Mouse (Mus musculus) left cerebral cortex, adult 2 months (tissue): ENCODE data around the gene Gm10964. TPM values are rescaled to one million over a fixed set of nuclear protein-coding genes. Genes with fewer than 3 reads are reported as not detected.

ENCODE experiments used
- DNase-seq, 2 experiments: peaks; one replicate each; pipeline ENCODE4 v3.0.0; 2021 to 2022; ENCODE audit warnings: low spot score in 2 of 2, mixed read lengths in 1 of 2; ENCODE audit errors: extremely low spot score in 1 of 2
- H3K27ac ChIP-seq: fragments of 200-600 bp; 2 replicates; pipeline ENCODE4 v1.8.1; 2022
- H3K4me3 ChIP-seq: fragments of 200-600 bp; 2 replicates; pipeline ENCODE4 v1.8.1; 2022
- CTCF ChIP-seq: fragments of 200-600 bp; IDR thresholded peaks from 2 replicates; pipeline ENCODE4 v1.8.1; 2022; ENCODE audit warnings: antibody characterized with exemption, mild to moderate bottlenecking, moderate library complexity
- intact Hi-C: fragments of 180-260 bp; cut with DNase I; formaldehyde crosslinking; loops from one replicate; pipeline ENCODE4 v1.15.1; 2025
- total RNA-seq, 2 experiments: library from RNA; stranded (reverse); gene quantifications; 2 replicates each; pipeline ENCODE4 v1.2.3; 2021

Gm10964 gene
- total RNA-seq, 2 experiments from 2014 or later, result not detected

DNA sequence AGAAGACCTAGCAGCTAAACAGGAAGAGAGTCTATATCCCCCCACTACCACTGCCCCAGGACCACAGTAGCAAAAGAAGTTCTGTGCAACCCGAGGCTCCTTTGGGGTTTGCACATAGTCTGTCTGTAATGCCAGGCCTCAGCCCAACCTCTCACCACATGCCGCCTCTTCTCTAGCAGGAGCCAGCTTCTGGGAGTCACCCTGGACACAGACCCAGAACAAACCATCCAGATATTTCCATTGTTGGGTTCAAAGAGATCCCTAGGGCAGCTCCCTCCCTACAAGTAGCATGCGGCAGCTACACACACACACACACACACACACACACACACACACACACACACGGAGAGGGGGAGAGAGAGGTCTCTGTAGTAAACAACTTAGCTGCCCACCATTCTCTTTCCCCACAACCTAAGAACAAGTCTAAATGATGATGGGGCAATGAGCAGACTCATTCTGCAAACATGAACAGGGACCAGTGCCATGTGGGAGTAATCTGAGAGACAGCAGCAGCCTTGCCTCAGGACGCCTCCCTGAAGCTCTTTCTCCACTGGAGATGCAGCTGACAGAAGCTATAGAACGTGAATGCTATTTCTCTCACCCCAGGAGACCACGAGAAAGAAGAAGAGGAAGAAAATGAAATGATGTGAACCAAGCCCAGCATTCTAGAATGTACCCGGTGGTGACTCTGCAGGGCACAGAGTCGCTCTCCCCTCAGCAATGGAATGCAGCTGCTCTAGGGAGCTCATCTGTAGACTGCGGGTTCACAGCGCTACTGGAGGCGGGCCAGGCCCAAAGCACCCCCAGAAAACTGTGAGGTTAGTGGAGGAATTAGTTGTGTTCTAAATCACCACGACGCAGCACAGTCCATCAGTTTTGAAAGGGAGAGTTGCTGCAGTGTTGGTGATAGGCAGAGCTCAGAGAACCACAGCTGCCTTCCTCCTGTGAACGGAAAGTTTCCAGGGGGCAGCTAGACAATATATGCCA is 22.1 kb upstream of the Gm10964 start:
- no peak overlapping the region for H3K4me3 ChIP-seq
- H3K27ac ChIP-seq, result no peak overlapping the region
- intact Hi-C loops, result no loop called here
- no peak for TF ChIP-seq CTCF
- DNase-seq, result peak in 1 of 2 experiments; percentile 12

DNA sequence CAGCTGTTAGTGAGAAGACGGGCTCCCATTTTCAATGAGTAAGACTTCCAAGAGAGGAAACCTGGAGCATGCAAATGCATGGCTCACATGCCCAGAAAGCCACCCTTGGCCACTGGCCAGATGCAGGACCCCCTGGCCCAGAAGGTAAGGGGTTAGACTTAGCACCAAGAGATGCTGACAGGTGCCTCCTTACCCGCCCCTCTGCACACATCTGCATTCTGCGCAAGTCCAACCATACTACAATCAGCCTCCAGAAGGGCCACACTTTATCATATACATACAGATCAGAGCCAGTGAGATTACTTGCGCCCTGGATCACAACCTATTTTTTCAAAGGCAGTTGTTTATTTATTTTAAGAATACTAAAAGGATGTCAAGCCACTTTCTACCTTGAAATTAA is 20.4 kb upstream of the Gm10964 start:
- no peak overlapping the region for H3K4me3 ChIP-seq
- DNase-seq, result peak in 1 of 2 experiments; percentile 8
- intact Hi-C loops, result no loop called here
- no peak overlapping the region for H3K27ac ChIP-seq
- TF ChIP-seq CTCF, result no peak

DNA sequence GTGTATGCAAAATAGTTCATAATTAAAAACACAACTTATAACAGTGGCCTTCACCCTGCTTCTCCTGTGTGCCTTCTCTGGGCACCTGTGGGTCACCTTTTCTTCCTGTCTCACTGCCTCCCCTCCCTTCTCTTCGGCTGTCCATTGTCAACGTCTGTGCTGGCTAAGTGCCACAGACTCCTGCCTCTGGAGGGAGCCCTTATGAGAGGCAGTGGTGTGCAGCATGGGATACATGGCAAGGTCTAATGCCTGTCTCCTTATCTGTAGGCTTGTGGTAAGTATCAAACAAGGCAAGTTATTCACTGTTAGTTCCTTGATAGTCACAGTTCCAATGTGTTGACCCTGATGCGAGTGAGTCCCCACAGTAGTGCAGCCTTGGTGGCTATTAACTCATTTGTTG is 15.0 kb upstream of the Gm10964 start:
- H3K4me3 ChIP-seq, result no peak overlapping the region
- H3K27ac ChIP-seq, result no peak overlapping the region
- intact Hi-C loops, result no loop called here
- TF ChIP-seq CTCF, result no peak
- DNase-seq, result peak in 1 of 2 experiments; percentile 7

DNA sequence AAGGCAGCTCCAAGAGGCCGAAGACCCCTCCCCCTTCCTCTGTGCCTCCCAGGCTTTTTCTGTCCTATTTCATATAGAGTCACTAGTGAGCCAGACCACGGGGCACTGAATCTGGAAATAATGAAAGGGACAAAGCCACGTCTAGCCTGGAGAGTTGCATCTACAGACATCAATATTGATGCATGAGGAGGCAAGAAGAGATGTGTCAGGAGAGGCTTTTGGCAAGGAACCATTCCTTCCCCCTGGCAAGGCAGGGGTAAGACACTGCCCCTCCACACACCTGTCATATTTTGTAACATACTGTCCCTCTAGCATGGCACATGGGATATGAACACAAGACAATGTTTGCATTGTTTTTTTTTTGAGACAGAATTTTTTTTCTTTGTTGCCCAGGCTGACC is 12.5 kb upstream of the Gm10964 start:
- no peak overlapping the region for H3K27ac ChIP-seq
- no peak for TF ChIP-seq CTCF
- intact Hi-C loops, result no loop called here
- no peak overlapping the region for H3K4me3 ChIP-seq
- DNase-seq, result no peak

DNA sequence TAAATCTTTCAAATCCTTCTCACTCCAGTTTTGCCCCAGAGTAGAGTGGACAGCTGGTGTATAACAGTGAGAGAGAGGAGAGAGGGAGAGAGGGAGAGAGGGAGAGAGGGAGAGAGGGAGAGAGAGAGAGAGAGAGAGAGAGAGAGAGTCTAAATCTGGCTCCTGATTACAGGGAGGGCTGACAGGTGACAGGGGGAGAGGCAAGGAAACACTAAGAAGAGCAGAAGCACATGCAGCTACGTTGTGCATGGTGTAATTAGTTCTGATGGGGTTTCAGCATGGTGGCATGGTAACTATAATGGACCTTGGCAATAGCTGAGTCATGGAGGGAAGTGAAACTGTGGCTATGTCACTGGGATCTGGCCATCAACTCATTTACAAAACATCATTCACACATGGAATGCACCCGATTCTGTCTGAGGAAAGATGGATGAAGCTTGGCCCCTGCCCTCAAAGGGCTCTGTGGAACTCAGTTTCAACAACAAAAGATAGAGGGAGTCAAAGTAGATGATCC is 11.3 kb upstream of the Gm10964 start:
- H3K4me3 ChIP-seq, result no peak overlapping the region
- no peak overlapping the region for H3K27ac ChIP-seq
- intact Hi-C loops, result no loop called here
- no peak for TF ChIP-seq CTCF
- no peak for DNase-seq

DNA sequence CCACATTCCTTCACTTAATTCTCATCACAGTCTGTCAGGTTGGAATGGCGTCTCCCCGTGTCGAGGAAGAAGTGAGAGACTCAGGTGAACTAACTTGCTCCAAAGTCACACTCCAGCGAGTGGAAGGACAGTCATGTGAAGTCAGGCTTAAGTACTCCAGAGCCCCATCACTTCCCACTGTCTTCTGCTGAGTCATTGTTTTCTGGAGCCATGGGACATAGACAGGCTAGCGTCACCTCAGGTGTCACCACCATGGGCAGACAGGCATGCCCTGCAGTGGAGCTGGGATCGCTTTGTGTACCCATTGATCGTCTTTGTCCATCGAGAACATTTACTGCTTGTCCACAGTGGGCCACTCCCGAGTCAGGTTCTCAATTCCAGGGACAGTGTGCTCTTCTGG is 9.3 kb upstream of the Gm10964 start:
- no peak for TF ChIP-seq CTCF
- no peak overlapping the region for H3K4me3 ChIP-seq
- H3K27ac ChIP-seq, result no peak overlapping the region
- intact Hi-C loops, result no loop called here
- no peak for DNase-seq

DNA sequence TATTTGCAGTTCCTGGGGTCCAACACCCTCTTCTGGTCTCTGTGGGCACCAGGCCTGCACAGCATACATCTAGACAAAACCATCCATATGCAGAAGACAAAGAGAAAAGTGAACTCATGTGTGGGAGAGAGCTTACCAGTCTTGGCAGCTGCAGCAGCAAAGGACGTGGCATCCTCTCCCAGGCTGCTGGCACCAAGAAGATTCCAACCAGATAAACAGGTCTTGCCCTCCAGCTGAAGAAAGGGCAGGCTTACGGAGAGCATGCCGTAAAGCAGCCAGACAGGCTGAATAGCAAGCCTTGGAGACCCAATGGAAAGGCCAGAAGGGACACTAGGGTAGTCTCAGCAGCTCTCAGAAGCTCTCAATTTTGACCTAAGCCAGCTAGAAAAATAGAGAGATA is 7.0 kb upstream of the Gm10964 start:
- no peak for TF ChIP-seq CTCF
- no peak for DNase-seq
- Histone ChIP-seq H3K27ac (no peak overlapping the region), H3K4me3 (no peak overlapping the region)
- intact Hi-C loops, result no loop called here

DNA sequence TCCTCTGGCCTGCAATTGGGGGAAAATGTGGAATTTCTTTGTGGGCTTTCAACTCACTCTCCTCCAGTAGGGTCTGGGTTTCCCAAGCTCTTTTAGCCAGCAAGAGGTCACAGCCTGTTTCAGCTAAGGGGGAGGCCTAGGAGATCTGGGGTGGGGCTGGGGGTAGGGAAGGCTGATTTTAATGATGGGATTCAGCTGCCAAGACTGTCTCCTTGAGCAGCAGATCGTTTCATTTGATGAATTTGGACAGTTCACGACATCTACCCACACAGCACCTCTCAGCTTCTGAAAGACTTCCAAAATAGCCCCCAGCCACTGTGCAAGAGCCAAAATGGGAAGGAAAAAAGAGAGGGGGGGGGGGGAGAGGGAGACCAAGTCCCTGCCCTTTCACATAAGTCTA is 6.0 kb upstream of the Gm10964 start:
- DNase-seq, result no peak
- H3K4me3 ChIP-seq, result no peak overlapping the region
- no peak for TF ChIP-seq CTCF
- H3K27ac ChIP-seq, result no peak overlapping the region
- intact Hi-C loops, result no loop called here

DNA sequence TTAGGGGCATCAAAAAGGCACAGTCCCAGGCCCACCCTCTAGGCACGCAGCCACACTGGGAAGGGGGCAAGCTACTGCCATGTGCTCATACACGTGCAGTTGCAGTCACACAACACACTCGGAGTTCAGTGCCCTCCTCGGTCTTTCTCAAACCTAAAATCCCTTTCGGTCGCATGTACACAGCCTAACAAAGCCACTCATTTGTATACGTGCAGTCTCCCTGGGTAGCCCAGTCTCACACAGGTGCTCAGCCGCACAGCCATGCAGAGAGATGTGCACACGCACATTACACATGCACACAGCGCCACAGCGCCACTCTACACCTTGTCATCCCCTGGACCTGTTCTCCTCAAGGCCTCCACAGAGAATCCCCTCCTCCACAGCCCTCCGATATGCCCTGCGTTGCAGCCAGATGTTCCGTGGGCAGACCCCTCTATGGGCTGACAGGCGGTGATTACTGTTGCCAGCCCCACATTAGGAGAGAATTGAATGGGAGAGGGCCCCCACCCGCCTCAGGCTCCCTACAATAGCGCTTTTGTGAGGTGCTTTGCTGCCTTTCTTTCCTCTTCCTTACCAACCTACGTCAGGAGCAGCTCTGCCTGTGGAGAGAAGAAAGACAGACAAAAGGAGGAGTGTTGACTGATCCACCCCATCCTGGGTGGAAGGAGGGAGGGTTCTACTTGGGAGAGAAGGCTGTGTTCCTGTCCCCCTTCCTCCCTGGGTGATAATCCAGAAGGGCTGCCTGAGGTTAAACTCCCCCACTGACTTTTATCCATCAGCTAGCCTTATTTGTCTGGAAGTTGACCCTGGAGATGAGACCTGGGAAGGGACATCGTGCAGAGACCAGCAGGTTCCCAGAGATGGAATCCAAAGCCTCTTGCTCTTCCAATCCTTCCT is 5.1 kb upstream of the Gm10964 start:
- DNase-seq, result peak; percentile 54 to 67
- Histone ChIP-seq H3K27ac (peak overlapping the region; percentile 65), H3K4me3 (peak overlapping the region; percentile 40)
- intact Hi-C loops, result no loop called here
- TF ChIP-seq CTCF, result no peak; the same call in none of the 2 replicates

DNA sequence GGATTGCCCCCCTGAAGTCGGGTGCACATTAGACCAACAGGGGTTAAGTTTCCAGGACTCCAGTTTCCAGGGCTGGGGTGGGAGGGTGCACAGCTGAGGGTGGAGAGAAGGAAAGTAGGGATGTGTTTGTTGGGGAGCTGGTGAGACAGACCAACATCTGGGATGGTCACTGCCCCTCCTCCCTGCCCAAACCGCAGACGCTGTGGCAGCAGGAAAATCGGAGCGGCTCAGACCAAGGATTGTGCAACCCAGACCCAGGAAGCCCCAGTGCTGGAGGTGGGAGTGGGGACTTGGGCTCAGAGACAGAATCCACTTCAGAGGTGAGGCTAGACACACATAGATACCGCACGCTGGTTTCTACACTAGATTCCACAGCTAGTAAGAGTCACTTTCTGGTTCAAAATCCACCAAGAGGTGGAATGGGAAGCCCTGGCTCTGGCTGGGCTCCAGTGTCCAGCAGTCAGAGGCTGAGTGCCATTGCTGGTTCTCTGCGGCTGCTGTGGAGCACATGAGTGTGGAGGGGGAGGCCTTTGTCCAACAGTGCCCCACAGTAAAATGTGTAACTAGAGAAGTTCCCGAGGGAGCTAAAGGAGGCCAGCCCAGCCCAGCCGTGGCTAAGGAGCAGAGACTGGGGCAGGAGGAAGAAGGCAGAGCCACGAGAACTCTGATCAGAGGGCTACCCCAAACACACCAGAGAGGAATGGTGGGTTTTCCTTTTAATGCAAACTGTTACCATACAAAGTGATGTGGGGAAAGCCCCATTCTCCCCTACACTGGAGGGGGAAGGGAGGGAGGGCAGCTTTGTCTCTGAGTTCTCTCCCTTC is 4.3 kb upstream of the Gm10964 start:
- TF ChIP-seq CTCF, result no peak
- no peak overlapping the region for H3K4me3 ChIP-seq
- no peak for DNase-seq
- H3K27ac ChIP-seq, result peak overlapping the region; percentile 56
- intact Hi-C loops, result loop anchor here (5.0 kb wide), 3 partner anchors 158 to 298 kb away; partner anchors contain the start of gene Syt6
